Mouse (Mus musculus) CH12F3 (cell line): Measurements from ENCODE around the gene Nrp1.

ENCODE experiments used
- in situ Hi-C: fragments of 300-500 bp; cut with MboI; formaldehyde crosslinking; loops from 2 replicates; pipeline ENCODE4 v1.14.3; 2020; ENCODE audit warnings: low sequenced_read_pairs

The Nrp1 gene

DNA sequence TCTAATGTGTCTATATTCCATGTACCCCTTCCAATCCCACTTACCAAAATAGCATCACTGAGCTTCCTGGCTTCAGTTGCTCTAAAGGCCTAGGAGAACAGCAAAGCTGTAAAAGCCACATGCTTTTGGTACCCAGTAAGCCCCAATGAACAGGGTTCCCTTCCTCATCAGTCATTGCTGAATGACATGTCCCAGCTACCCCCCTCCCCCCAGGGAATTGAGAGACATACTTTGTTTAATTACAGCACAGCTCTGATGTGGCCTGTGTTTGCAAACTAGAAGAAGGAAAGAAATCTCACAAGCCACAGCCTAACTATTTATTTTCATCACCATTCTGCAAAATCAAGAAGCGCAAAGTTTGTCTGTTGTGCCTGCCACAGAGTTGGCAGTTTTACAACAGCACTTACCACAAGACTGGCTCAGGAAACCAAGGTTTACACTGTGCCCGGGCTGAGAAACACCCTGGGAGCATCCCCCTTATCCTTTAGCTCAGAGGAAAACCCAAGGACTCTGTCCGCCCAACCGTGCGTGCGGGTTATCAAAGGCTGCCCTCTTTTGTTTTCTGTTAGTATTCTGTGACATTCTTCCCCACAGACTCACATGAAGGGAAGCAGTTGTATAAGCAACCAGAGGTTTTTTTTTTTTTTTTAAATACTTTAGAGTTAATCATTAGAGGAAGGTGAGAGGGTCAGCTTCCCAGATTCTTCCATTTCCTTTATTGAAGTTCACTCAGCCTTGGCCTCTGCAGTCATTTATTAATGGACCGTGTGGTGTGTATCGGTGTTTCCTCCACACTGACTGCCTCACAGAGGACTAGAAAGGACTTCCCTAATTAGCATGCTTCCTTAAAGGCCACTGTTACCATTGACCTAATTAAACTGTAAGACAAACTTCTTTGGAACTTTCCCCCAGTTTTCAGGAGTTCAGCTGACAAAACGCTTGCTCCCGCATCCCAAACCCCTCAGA lies 129.8 kb downstream of the Nrp1 start:
- in situ Hi-C loops, result loop anchor here (25.0 kb wide), 1 partner anchor 1301 kb away; no protein-coding TSS in a partner anchor

DNA sequence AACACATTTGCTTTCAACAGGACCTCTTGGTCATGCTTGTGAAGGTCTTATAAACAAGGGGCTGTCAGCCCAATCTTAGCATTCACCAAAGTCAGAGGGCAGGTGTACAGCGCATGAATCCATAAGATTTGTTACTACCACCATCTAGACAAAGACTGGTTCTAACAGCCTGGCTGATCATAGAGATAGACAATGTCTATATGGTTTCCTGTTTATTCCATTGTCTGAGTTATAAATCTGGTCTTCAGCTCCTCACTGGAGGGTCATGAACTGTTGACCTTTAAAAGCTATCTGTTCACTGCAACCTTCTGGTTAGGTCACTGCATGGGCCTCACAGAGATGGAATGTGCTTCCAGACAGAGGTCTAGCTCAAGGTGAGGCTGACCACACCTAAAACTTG lies 130.9 kb downstream of the Nrp1 start:
- in situ Hi-C loops, result loop anchor here (25.0 kb wide), 1 partner anchor 1302 kb away; no protein-coding TSS in a partner anchor

DNA sequence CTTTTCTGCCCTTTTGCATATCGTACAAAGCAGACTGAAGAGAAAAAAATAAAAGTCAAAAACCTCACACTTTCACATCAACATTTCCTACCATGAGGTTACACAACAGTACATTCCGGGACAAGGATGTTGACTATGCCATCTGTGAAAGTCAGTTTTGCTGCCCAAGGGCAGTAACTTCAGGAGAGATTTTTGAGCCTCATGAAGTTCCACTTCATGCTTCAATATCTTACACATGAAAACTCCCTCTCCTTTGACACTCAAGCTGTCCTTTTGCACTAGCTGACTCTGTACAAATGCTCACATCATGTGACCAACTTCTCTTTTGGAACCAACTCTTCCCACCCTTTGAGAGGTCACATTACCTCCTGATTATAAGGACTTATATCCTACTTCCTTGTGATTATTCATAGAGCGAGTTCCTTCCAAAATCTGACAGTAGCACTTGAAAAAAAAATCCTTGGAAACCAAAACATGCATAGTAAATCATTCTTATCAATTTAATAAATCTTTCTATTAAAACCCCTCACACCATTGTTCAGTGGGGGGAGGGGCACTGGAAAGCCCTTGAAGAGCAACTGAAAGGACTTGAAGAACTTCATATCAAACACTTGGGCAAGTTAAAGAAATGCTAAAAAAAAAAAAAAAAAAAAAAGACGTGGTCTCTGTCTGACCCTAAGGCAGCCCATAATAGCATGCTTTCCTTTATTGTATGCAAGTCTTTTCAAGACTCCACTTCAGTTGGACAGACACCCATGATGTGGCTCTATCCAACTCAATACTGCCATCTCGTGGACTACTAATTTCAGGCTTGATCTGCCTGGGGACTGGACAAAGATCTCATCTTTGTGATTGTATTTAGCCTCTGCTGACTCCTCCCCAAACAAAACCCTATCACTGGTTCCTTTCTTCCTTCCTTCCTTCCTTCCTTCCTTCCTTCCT lies 133.0 kb downstream of the Nrp1 start:
- in situ Hi-C loops, result loop anchor here (25.0 kb wide), 1 partner anchor 1304 kb away; no protein-coding TSS in a partner anchor

DNA sequence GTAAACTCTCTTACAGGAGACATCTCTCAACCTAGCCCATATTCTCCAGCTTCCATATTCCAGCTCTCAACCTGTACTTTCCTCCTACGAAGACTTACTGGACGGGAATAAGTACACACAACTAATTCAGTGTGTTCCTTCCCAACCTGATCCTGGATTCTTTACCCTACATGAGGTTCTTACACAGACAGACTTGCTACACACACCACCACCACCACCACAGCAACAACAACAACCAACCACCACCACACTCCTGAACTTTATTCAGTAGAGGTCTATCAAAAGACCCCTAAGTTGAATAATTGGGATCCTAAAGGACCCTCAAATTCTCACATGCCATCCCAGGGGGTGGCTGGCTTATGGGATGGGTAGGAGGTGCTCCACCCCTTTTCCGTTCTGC lies 135.4 kb downstream of the Nrp1 start:
- in situ Hi-C loops, result loop anchor here (25.0 kb wide), 1 partner anchor 1306 kb away; no protein-coding TSS in a partner anchor

DNA sequence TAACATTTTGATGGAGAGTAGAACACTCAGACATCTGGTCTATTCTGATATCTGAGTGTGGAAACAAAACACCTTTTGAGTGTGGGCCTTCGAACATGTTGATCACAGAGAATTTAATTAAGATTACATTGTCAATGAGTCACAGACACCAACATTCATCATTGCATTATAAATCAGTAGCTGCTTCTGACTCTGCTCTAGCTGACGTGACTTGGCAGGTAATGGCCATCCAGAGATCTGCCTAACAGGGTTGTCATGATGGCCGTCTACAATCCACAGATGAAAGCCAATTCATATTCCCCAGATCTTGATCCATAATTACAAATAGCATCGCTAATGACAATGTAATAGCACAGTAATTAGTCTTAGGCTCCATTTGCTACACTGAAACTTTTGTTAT lies 140.4 kb downstream of the Nrp1 start:
- in situ Hi-C loops, result loop anchor here (25.0 kb wide), 1 partner anchor 1312 kb away; no protein-coding TSS in a partner anchor

DNA sequence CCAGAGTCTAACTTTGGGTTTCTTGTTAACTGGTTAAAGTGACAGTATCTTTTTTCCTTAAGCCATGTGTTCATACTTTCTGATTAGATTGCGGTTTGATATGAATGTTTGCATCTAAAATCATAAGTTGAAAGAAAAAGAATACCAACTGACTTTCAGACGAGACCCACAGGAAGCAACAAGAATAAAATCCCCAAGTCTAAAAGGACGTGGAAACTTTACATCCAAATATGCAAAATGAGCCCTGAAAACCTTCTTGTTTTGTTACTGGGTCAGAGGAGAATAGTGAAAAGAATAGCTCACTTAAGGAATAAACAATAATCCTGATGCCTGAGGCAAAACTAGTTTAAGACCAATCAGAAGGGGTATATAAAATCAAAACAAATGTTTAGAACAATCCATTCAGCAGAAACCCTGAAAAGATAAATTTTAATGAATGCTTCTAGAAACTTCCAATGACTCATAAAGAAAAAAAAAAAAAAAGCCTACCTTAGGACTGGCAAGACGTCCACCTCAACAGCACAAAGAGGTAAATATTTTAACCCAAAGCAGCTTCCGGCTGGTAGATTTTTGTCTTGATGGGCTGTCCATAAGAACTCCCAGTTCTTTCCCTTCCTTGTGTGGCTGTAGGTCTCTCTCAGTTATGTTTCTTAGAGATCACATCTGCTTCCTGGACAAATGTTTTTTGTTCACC lies 145.9 kb downstream of the Nrp1 start:
- in situ Hi-C loops, result no loop called here

DNA sequence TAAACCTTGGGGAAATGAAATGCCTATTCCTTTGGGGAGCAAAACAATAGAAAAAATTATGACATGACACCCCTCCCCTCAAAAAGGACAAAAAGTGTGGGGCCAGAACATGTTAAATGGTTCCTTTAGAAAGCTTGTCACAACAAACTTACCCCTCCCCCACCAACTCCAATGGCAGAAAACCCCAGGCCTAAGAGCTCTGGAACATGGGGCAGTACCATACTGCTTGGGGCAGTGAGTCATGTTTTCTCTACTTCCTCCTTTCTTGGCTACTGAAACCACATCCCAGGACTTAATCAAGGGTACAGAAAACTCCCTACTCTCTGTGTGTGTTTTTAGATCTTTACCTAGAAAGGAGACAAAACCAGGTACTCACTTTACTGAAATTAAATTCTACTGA lies 147.5 kb downstream of the Nrp1 start:
- in situ Hi-C loops, result no loop called here

DNA sequence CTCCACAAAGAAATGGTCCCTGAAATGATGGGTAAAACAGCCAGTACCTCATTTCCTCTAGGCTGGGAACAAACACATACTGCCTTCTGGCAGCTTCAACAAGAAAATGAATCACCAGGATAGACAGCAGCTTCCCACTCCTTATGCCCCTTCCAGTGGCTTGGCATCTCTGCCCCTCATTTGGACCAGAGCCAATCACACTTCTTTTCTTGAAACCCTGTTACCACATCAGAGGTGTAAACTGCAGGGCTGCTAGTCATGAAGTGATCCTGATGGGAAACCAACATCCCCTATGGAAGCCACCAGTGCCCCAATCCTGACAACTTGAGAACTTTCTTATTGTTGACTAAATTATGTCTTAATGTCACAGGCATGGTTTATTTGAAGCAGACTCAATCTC lies 150.3 kb downstream of the Nrp1 start:
- in situ Hi-C loops, result no loop called here

DNA sequence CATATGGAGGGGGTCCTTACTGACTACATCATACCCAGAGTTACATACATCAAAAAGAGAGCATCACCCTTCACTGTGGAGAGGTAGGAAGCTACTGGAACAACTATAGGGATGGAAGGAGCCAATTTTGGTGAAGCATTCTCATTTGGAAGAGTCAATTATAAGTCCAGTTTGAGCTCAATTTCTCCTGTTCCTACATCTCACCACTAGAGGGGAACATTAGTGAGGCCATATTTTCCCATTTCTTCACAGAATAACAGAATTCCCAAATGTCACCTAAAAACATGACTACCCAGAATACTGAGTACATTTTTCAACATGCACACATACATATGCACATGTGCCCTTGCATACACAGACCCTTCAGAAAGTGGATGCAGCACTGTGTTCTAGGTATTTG lies 152.6 kb downstream of the Nrp1 start:
- in situ Hi-C loops, result no loop called here

DNA sequence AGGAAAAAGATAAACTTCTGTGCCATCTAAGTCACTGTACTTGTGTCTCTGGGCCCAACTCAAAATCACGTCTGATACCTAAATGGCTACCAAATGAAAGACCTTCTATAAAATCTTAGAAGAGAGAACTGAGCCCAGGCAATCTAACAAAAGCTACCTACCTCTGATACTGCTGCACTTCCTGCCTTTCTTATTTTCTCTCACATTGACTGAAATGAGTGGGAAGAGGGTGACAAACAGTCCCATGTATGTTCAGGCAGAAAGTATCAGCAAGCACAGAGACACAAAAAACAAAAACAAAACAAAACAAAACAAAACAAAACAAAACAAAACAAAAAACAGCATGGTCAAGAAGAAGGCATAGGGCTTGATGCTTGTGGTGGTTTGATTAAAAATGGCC lies 153.3 kb downstream of the Nrp1 start:
- in situ Hi-C loops, result no loop called here

DNA sequence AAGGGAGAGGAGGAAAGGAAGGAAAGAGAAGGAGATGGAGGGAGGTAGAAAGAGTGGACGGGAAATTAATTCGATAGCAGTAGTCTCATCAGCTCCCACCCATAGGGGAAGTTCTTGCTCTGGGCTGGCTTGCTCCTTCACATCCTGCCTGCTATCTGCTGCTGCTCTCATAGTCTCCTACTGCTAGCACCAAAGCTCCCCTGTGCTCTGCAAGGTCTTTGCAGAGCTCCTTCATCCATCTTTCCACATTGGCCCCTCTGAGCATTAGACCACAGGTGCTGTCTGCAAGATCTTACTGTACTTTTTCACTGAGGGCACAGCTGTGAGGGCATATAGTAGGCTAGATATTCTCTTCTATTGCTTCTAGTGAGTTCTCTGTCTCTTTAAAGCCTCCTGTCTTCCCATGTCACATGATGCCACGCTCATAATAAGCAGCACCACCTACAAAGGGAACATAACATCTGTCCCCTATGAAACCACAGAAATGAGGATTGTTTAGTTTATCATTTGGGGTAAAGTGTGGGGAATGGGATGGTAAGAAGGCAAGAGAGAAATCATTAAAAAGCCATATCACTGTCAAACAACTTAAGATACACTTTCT lies 158.5 kb downstream of the Nrp1 start:
- in situ Hi-C loops, result no loop called here

DNA sequence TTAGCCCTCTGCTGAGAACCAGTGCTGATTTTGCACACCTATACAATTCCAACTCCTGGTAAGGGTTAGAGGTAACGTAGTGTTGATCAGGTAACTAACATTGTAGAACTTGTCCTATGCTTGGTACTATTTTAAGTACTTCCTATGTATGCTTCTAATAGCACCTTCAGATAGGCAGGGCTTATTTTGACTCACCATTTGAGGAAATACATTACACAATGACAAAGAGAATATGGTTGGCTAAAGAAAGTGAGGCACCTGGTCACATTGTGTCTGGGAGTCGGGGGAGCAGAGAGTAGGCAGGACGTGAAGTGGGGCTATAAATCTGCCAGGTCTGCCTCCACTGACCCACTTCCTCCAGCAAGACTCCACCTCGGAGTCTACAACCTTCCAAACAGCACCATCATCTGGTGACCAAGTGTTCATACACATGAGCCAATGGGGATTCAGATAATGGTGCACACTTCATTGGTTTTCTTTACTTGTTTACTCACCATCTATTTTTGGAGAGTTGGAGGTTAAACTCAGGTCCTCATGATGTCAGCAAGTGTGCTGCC lies 159.2 kb downstream of the Nrp1 start:
- in situ Hi-C loops, result no loop called here

DNA sequence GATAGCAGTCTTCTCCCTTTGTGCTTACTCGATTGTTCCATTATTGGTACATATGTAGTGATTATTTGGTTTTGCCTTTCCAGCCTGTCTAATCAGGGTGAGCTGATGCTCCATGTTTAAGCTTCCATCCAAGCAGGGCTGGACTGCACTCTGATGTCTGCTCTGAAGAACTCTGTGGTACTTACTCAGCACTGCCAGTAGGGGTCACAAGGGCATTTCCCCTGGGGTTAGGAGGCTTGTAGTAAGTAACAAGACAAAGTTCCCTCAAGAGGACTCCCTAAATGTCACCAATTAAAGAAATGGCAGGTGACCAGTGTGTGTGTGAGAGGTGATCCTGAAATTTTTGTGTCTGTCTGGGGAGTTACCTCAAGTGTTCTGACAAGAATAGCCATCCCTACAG lies 161.0 kb downstream of the Nrp1 start:
- in situ Hi-C loops, result no loop called here

DNA sequence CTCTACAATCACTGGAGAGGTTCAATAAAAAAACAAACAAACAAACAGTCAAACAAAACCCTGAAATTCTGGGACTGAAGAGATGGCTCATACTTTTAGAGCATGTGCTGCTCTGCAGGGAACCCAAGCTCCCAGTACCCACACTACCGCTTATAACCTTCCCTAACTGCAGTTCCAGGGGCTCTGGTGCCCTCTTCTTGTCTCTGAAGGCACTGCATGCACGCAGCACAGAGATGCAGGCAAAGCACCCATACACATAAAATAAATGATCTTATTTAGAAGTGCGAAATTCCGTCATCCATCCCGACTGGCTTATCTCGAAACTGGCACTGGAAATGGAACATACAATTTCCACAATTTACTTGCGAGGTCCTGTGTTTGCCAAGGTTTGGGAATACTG lies 165.4 kb downstream of the Nrp1 start:
- in situ Hi-C loops, result no loop called here

DNA sequence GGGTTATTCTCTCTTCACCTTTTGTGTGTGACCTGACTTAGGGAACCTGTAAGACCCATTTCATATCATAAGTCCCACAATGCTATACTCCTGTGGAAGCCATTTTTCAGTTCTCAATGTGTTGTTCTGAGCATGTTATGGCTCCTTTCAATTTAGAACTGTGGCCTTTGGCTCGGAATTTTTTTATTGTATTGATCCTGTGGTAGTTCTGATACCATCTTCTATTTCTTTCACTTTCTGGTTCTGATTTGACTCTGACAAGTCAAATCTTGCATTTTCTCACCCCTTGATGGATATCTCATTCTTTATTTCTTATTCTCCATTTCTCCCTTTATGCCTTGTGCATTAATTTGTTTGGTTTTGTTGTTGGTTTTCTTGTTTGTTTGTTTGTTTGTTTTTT lies 167.5 kb downstream of the Nrp1 start:
- in situ Hi-C loops, result no loop called here

DNA sequence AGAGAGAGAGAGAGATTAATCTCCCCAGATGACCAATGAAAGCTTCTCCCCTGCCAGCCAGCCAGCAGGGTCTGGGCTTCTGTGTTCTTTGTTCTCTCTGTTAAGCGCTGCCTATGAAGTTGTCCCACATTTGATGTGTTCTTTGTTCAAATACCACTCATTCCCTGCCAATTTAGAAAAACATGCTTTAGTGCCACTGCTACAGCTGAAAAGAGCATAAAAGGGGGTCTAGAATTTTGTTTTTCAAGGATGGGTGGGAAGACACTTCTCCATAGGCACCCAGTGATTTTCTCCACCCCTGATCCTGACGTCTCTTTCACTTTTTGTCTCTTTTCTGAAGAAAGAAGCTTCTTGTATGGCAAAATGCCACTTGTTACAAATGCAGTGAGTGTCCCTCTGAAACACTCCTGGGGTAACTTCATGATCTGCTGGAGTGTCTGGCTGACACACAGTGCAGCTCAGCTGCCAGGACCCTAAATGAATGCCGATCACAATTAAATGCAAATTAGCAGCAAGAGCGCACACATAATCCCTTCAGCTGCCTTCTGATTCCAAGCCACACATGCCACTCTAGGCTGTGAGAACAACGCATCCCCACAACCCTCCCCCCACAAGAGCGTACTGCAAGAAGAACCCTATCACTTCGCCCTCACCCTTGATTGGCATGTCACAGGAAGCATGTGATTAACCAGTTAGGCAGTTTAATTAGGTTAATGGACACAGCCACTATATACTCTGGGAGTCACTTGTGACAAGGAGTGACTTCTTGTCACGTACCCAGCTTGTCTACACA lies 170.4 kb downstream of the Nrp1 start:
- in situ Hi-C loops, result no loop called here

DNA sequence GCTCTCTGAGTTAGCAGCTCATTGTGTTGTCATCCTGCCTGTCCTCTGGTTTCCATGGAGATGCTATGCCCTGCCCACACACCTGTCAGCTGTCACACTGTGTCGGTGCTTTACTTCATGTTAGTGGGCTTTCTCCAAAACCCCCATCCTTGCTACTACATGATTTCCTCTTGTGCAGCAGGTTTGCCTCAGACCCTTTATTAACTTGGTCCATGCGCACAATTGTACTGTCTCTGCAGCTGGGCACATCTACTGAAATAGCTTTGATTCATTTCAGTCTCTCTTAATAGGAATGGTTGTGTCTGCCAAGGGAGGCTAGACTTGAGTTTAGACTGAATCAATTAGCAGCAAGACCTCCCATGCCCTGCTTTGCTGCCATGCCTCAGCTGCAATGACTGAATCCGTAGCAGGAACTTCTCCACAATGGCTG lies 176.1 kb downstream of the Nrp1 start:
- in situ Hi-C loops, result no loop called here

DNA sequence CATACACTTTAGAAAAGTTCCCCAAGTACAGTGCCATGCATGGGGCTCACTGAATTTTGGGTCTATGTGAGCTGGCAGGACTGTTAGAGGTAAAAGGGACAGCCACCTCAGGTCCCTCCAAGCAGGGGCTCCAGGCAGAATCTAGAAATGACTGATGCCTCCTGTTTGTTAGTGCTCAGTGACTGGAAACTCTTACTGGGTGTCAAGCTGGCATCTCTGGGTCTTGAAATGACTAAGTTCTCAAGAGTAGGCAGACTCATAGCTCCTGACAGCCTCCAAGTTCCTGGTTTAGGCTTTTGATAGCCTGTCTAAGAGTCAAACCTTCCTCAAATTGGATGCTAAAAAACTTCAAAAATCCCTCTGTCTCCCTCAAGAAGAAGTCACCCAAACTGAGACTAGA lies 177.3 kb downstream of the Nrp1 start:
- in situ Hi-C loops, result no loop called here

DNA sequence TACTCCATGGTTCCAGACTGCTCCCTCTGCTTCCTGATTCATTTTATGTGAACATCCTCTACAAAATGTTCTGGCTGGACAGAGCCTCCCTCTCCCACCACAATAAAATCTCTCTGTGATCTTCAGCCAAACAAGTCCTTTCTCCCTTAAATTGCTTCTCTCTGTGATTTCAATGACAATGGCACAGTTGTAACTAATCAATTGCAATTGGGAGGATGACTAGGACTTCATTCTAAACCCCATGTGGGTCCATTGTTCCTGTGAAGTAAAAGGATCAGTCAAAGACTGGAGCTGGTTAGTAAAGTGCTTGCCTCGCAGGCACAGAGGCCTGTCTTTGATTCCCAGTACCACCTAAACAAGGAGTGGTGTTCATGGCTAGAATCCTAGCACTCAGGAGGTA lies 180.0 kb downstream of the Nrp1 start:
- in situ Hi-C loops, result no loop called here
